Mouse (Mus musculus): Measurements from ENCODE around the gene Lrrc17.

GRCm38 (mm10) chr5:21586763-21587162 is 43.4 kb downstream of the Lrrc17 start:
- TF ChIP-seq POLR2A (IDR thresholded peaks at IDR 0.05; ENCODE audit: insufficient read depth, low read depth, low read length) (no peak), CTCF (IDR thresholded peaks at IDR 0.05; ENCODE audit: insufficient read depth, low read depth, low read length) (0 out of 2 replicates have a peak, but pooled peaks have one; percentile 28)
